Mouse (Mus musculus): ENCODE results near the gene Dusp28. TPM values are rescaled to one million over a fixed set of nuclear protein-coding genes. Genes with fewer than 3 reads are reported as not detected.

Dusp28 gene
- polyA plus RNA-seq, 1 experiment from 2014 or later: 13.7 TPM

GRCm38 (mm10) chr1:92930171-92930706, 23.5 kb downstream of the Dusp28 start:
- 23% methylated on average over 1 of the region's 1 CpGs for WGBS
- Histone ChIP-seq H3K9me3 (ENCODE audit: control insufficient read depth, low read length) (peaks cover 6% of the 10 kb centered on the region), H3K27ac (ENCODE audit: low read depth, low read length) (no peak overlapping the region), H3K9ac (ENCODE audit: low read depth, low read length) (no peak overlapping the region), H3K4me1 (ENCODE audit: control insufficient read depth, insufficient read depth, low read length) (peaks cover 8% of the 10 kb centered on the region), H3K36me3 (ENCODE audit: control insufficient read depth, insufficient read depth, low read length) (no peaks in the 10 kb centered on the region), H3K27me3 (ENCODE audit: control insufficient read depth, insufficient read depth, low read length) (no peaks in the 10 kb centered on the region), H3K4me2 (replicated peaks; ENCODE audit: low read depth, low read length) (no peak overlapping the region), H3K4me3 (ENCODE audit: low read length) (no peak overlapping the region)
- no peak for ATAC-seq (ENCODE audit: low FRiP score, low TSS enrichment)

GRCm38 (mm10) chr1:92933611-92934010, 26.8 kb downstream of the Dusp28 start:
- Histone ChIP-seq H3K27me3 (ENCODE audit: control insufficient read depth, insufficient read depth, low read length) (no peaks in the 10 kb centered on the region), H3K9ac (ENCODE audit: low read depth, low read length) (peak overlapping the region; percentile 79), H3K36me3 (ENCODE audit: control insufficient read depth, insufficient read depth, low read length) (peaks cover 7% of the 10 kb centered on the region; the same call in 1 of the 2 replicates), H3K9me3 (ENCODE audit: control insufficient read depth, low read length) (peaks cover 6% of the 10 kb centered on the region), H3K27ac (ENCODE audit: low read depth, low read length) (peak overlapping the region; percentile 98), H3K4me1 (ENCODE audit: control insufficient read depth, insufficient read depth, low read length) (peaks cover 20% of the 10 kb centered on the region), H3K4me2 (replicated peaks; ENCODE audit: low read depth, low read length) (peak overlapping the region; percentile 78), H3K4me3 (ENCODE audit: low read length) (peak overlapping the region; percentile 83)
- 81% methylated on average over 4 of the region's 4 CpGs for WGBS
- ATAC-seq (ENCODE audit: low FRiP score, low TSS enrichment): no peak

DNA sequence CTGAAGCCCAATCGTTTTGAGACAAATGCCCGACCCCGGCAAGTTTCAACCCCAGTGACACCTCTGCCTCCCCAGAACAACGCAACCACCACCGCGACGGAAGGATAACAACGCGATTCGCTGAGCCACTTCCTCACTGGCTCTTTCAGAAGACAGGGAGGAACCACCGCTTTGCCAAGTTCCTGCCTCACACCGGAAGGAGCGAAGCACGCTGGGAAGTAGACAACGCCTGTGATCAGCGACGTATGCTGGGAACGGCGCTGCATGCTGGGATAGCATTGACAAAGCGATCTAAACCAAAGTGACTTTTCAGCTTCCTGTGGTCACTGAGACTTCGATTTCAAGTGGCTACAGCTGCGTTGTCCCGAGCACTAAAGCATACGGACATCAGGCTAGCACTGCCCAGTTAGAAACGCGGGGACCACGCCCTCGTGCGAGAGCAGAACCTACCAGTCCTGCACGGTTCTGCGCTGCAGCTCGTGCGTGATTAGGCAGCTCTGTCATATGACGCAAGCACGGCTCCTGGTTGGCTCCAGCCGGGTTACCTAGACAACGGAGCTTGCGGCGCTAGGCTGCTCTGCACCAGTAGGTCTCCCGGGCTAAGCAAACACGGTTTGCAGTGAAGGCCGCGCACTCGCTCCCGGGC, 27.5 kb downstream of the Dusp28 start, which contains the start of gene Capn10:
Gene Capn10 (plus strand): TSS at position 195 of the 646 bp plus-strand sequence.
- Histone ChIP-seq H3K9ac (ENCODE audit: low read depth, low read length) (peak within 1 kb of the TSS; percentile 79), H3K27me3 (ENCODE audit: control insufficient read depth, insufficient read depth, low read length) (no peaks in the 10 kb centered on the region), H3K36me3 (ENCODE audit: control insufficient read depth, insufficient read depth, low read length) (peaks cover 14% of the 10 kb centered on the region), H3K4me3 (ENCODE audit: low read length) (peak within 1 kb of the TSS; percentile 83), H3K4me2 (replicated peaks; ENCODE audit: low read depth, low read length) (peak within 1 kb of the TSS; percentile 78), H3K27ac (ENCODE audit: low read depth, low read length) (peak within 1 kb of the TSS; percentile 98), H3K4me1 (ENCODE audit: control insufficient read depth, insufficient read depth, low read length) (peaks cover 20% of the 10 kb centered on the region), H3K9me3 (ENCODE audit: control insufficient read depth, low read length) (peaks cover 6% of the 10 kb centered on the region)
- WGBS: under 1% methylated on average over 40 of the region's 45 CpGs
- peak; percentile 99 for ATAC-seq (ENCODE audit: low FRiP score, low TSS enrichment)

- peaks cover 6% of the 10 kb centered on the region for H3K9me3 ChIP-seq (ENCODE audit: control insufficient read depth, low read length)
- H3K27ac ChIP-seq (ENCODE audit: low read depth, low read length): peak overlapping the region; percentile 98; the same call in 1 of the 2 replicates
- H3K4me1 ChIP-seq (ENCODE audit: control insufficient read depth, insufficient read depth, low read length): peaks cover 20% of the 10 kb centered on the region
- WGBS: 18% methylated on average over 10 of the region's 10 CpGs
- H3K4me2 ChIP-seq (replicated peaks; ENCODE audit: low read depth, low read length): peak overlapping the region; percentile 78
- no peak for ATAC-seq (ENCODE audit: low FRiP score, low TSS enrichment)
- H3K9ac ChIP-seq (ENCODE audit: low read depth, low read length): peak overlapping the region; percentile 79
- H3K36me3 ChIP-seq (ENCODE audit: control insufficient read depth, insufficient read depth, low read length): peaks cover 24% of the 10 kb centered on the region
- peak overlapping the region; percentile 83 for H3K4me3 ChIP-seq (ENCODE audit: low read length)
- H3K27me3 ChIP-seq (ENCODE audit: control insufficient read depth, insufficient read depth, low read length): no peaks in the 10 kb centered on the region
These were observed 28.5 kb downstream of the Dusp28 start for GRCm38 (mm10) chr1:92935054-92935962.

DNA sequence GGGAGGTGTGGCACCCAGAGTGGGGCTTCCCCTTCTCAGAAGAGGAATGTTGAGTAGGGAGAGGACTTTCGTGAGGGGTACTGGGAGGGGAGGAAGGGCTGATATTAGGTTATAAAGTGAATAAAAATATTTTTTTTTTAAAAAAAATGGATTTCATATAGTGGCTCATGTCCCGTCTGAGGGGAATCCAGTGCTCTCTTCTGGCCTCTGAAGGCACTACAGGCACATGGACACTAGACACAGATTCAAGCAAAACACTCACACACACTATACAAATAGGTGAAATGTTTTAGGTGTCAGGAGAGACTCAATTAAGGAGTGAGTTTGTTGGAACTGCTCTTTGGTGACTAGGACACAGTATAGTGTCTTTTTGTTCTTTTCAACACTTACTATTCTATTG, 29.2 kb downstream of the Dusp28 start:
- H3K9ac ChIP-seq (ENCODE audit: low read depth, low read length): peak overlapping the region; percentile 79; the same call in 1 of the 2 replicates
- 65% methylated on average over 2 of the region's 2 CpGs for WGBS
- H3K4me1 ChIP-seq (ENCODE audit: control insufficient read depth, insufficient read depth, low read length): peaks cover 20% of the 10 kb centered on the region
- no peaks in the 10 kb centered on the region for H3K27me3 ChIP-seq (ENCODE audit: control insufficient read depth, insufficient read depth, low read length)
- H3K27ac ChIP-seq (ENCODE audit: low read depth, low read length): no peak overlapping the region
- peaks cover 29% of the 10 kb centered on the region for H3K36me3 ChIP-seq (ENCODE audit: control insufficient read depth, insufficient read depth, low read length)
- ATAC-seq (ENCODE audit: low FRiP score, low TSS enrichment): no peak
- H3K9me3 ChIP-seq (ENCODE audit: control insufficient read depth, low read length): peaks cover 6% of the 10 kb centered on the region
- no peak overlapping the region; the same call in 1 of the 2 replicates for H3K4me3 ChIP-seq (ENCODE audit: low read length)
- peak overlapping the region; percentile 78 for H3K4me2 ChIP-seq (replicated peaks; ENCODE audit: low read depth, low read length)

GRCm38 (mm10) chr1:92936467-92936866, 29.7 kb downstream of the Dusp28 start:
- Histone ChIP-seq H3K4me3 (ENCODE audit: low read length) (no peak overlapping the region), H3K4me1 (ENCODE audit: control insufficient read depth, insufficient read depth, low read length) (peaks cover 20% of the 10 kb centered on the region), H3K4me2 (replicated peaks; ENCODE audit: low read depth, low read length) (no peak overlapping the region), H3K9me3 (ENCODE audit: control insufficient read depth, low read length) (peaks cover 6% of the 10 kb centered on the region), H3K36me3 (ENCODE audit: control insufficient read depth, insufficient read depth, low read length) (peaks cover 32% of the 10 kb centered on the region), H3K9ac (ENCODE audit: low read depth, low read length) (no peak overlapping the region), H3K27me3 (ENCODE audit: control insufficient read depth, insufficient read depth, low read length) (no peaks in the 10 kb centered on the region), H3K27ac (ENCODE audit: low read depth, low read length) (no peak overlapping the region)
- no peak for ATAC-seq (ENCODE audit: low FRiP score, low TSS enrichment)
- WGBS: 75% methylated on average over 3 of the region's 3 CpGs

DNA sequence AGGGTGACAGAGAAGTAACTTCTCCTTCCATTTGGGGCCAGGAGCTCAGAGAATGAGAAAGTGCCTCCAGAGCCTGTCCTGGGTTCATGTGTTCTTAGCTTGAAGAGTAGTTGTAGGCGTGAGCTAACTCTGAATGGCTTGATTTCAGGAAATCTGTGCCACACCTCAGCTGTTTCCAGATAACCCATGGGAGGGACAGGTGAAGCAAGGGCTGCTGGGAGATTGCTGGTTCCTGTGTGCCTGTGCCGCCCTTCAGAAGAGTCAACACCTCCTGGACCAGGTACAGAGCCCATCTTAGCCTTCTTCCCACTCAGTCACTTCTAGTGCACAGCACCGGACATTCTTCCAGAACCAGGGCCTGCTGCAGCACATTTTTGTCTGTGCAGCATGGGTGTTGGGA, 31.0 kb downstream of the Dusp28 start:
- H3K4me1 ChIP-seq (ENCODE audit: control insufficient read depth, insufficient read depth, low read length): peaks cover 20% of the 10 kb centered on the region
- WGBS: 92% methylated on average over 3 of the region's 3 CpGs
- peaks cover 5% of the 10 kb centered on the region for H3K9me3 ChIP-seq (ENCODE audit: control insufficient read depth, low read length)
- H3K27ac ChIP-seq (ENCODE audit: low read depth, low read length): no peak overlapping the region
- ATAC-seq (ENCODE audit: low FRiP score, low TSS enrichment): no peak
- H3K4me3 ChIP-seq (ENCODE audit: low read length): no peak overlapping the region
- no peak overlapping the region for H3K4me2 ChIP-seq (replicated peaks; ENCODE audit: low read depth, low read length)
- no peaks in the 10 kb centered on the region for H3K27me3 ChIP-seq (ENCODE audit: control insufficient read depth, insufficient read depth, low read length)
- H3K36me3 ChIP-seq (ENCODE audit: control insufficient read depth, insufficient read depth, low read length): peaks cover 45% of the 10 kb centered on the region
- no peak overlapping the region for H3K9ac ChIP-seq (ENCODE audit: low read depth, low read length)

DNA sequence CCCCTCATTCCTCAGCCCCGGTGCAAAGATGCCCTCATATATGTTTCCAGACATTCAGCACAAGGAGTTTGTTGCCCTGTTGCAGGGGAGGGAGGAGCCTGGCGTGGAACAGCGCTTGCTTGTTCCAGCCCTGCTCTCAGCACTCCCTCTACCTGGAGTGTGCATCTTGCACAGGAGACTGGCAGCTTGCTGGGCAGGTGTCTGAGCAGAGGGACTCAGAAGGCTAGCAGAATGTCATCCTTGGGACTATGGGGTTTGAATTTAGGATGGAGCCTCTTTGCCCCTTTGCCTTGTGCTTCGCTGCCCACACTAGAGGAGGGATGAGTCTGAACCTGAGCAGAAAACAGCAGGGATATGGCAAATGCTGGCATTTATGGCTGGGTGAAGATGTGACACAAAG, 33.0 kb downstream of the Dusp28 start:
- Histone ChIP-seq H3K27me3 (ENCODE audit: control insufficient read depth, insufficient read depth, low read length) (no peaks in the 10 kb centered on the region), H3K27ac (ENCODE audit: low read depth, low read length) (no peak overlapping the region), H3K9me3 (ENCODE audit: control insufficient read depth, low read length) (no peaks in the 10 kb centered on the region), H3K4me1 (ENCODE audit: control insufficient read depth, insufficient read depth, low read length) (peaks cover 14% of the 10 kb centered on the region), H3K4me2 (replicated peaks; ENCODE audit: low read depth, low read length) (no peak overlapping the region), H3K9ac (ENCODE audit: low read depth, low read length) (no peak overlapping the region), H3K4me3 (ENCODE audit: low read length) (no peak overlapping the region), H3K36me3 (ENCODE audit: control insufficient read depth, insufficient read depth, low read length) (peaks cover 65% of the 10 kb centered on the region)
- 93% methylated on average over 4 of the region's 4 CpGs for WGBS
- no peak for ATAC-seq (ENCODE audit: low FRiP score, low TSS enrichment)
